Mouse (Mus musculus) embryonic facial prominence, embryonic 14.5 days (tissue): Measurements from ENCODE around the gene Acot7. TPM values are rescaled to one million over a fixed set of nuclear protein-coding genes. Genes with fewer than 3 reads are reported as not detected.
A peak's percentile ranks its signal among the peaks of the same experiment; 100 is the strongest.

ENCODE experiments used
- ATAC-seq: fragments of 200-750 bp; cut with Nextera tagmentation; 2 replicates; pipeline ENCODE4 v1.8.0; 2017; ENCODE audit warnings: low read depth, moderate number of reproducible peaks, moderate TSS enrichment
- DNase-seq: peaks from one replicate; pipeline ENCODE4 v3.0.0-alpha.2; 2015; ENCODE audit warnings: low spot score
- H3K27ac ChIP-seq: fragments of 300-500 bp; sonication (generic); replicated peaks from 2 replicates; pipeline ENCODE4 v1.5.1; 2014; ENCODE audit warnings: low read depth, mild to moderate bottlenecking, low read length, moderate library complexity
- H3K27me3 ChIP-seq: fragments of 300-500 bp; sonication (generic); replicated peaks from 2 replicates; pipeline ENCODE4 v1.6.1; 2014; ENCODE audit warnings: low read length; ENCODE audit not compliant: control insufficient read depth, insufficient read depth
- H3K36me3 ChIP-seq: fragments of 300-500 bp; sonication (generic); 2 replicates; pipeline ENCODE4 v1.6.1; 2014; ENCODE audit warnings: low read length, mixed read lengths; ENCODE audit not compliant: control insufficient read depth, insufficient read depth
- H3K4me1 ChIP-seq: fragments of 300-500 bp; sonication (generic); 2 replicates; pipeline ENCODE4 v1.6.1; 2014; ENCODE audit warnings: antibody characterized with exemption, low read length; ENCODE audit not compliant: control insufficient read depth, insufficient read depth
- H3K4me2 ChIP-seq: fragments of 300-500 bp; sonication (generic); 2 replicates; pipeline ENCODE4 v1.6.1; 2014; ENCODE audit warnings: low read depth, mild to moderate bottlenecking, low read length, moderate library complexity, mixed read lengths
- H3K4me3 ChIP-seq: fragments of 300-500 bp; sonication (generic); 2 replicates; pipeline ENCODE4 v1.5.1; 2014; ENCODE audit warnings: low read depth, mild to moderate bottlenecking, low read length
- H3K9ac ChIP-seq: fragments of 300-500 bp; sonication (generic); 2 replicates; pipeline ENCODE4 v1.6.1; 2014; ENCODE audit warnings: low read depth, mild to moderate bottlenecking, low read length, moderate library complexity, mixed read lengths
- H3K9me3 ChIP-seq: fragments of 300-500 bp; sonication (generic); 2 replicates; pipeline ENCODE4 v1.6.1; 2016; ENCODE audit warnings: low read length; ENCODE audit not compliant: control insufficient read depth
- WGBS: fragments of 180-500 bp; shearing (Covaris S2); extraction: QIAGEN DNeasy Blood & Tissue Kit; methylation state at CpG from one replicate; pipeline ENCODE4 v1.1.7; 2014; 5-methylcytosine and 5-hydroxymethylcytosine counted together
- polyA plus RNA-seq: library from polyadenylated mRNA; unstranded; fragments of >200 nt; fragmentation: Nextera tagmentation; extraction: Ambion mirVana; gene quantifications from 2 replicates; pipeline ENCODE4 v1.2.1, GENCODE M21; 2014

Acot7 gene
- polyA plus RNA-seq, 1 experiment from 2014 or later, result 71.8 TPM

- Histone ChIP-seq H3K9ac (no peak overlapping the region), H3K27me3 (peaks cover 13% of the 10 kb centered on the region), H3K4me1 (peaks cover 7% of the 10 kb centered on the region), H3K9me3 (no peaks in the 10 kb centered on the region), H3K4me3 (no peak overlapping the region), H3K27ac (no peak overlapping the region), H3K36me3 (no peaks in the 10 kb centered on the region), H3K4me2 (no peak overlapping the region)
- no peak for DNase-seq
- ATAC-seq, result no peak
- 88% methylated on average over 16 of the region's 16 CpGs for WGBS
Observed at GRCm38 (mm10) chr4:152179946-152180660, 2.2 kb downstream of the Acot7 start.

GRCm38 (mm10) chr4:152182205-152182604 lies 4.3 kb downstream of the Acot7 start:
- no peak overlapping the region for H3K9ac ChIP-seq
- 84% methylated on average over 10 of the region's 10 CpGs for WGBS
- H3K4me3 ChIP-seq, result no peak overlapping the region
- H3K4me1 ChIP-seq, result peaks cover 25% of the 10 kb centered on the region
- peaks cover 13% of the 10 kb centered on the region for H3K27me3 ChIP-seq
- no peak overlapping the region for H3K4me2 ChIP-seq
- no peak overlapping the region for H3K27ac ChIP-seq
- DNase-seq (no peak), ATAC-seq (no peak)
- H3K36me3 ChIP-seq, result no peaks in the 10 kb centered on the region
- no peaks in the 10 kb centered on the region for H3K9me3 ChIP-seq

- H3K36me3 ChIP-seq, result no peaks in the 10 kb centered on the region
- H3K4me1 ChIP-seq, result peaks cover 22% of the 10 kb centered on the region
- H3K27me3 ChIP-seq, result peaks cover 3% of the 10 kb centered on the region; the same call in 1 of the 2 replicates
- no peak for DNase-seq
- 64% methylated on average over 7 of the region's 7 CpGs for WGBS
- no peak overlapping the region for H3K4me2 ChIP-seq
- no peak overlapping the region; the same call in 1 of the 2 replicates for H3K9ac ChIP-seq
- ATAC-seq, result no peak
- no peaks in the 10 kb centered on the region for H3K9me3 ChIP-seq
- H3K27ac ChIP-seq, result no peak overlapping the region
- no peak overlapping the region for H3K4me3 ChIP-seq
Observed at GRCm38 (mm10) chr4:152184353-152185035, 6.6 kb downstream of the Acot7 start.

- DNase-seq (peak; percentile 91), ATAC-seq (peak; percentile 76)
- Histone ChIP-seq H3K9me3 (no peaks in the 10 kb centered on the region), H3K4me3 (peak overlapping the region; percentile 28), H3K4me2 (peak overlapping the region; percentile 58), H3K9ac (peak overlapping the region; percentile 54), H3K4me1 (peaks cover 22% of the 10 kb centered on the region), H3K36me3 (no peaks in the 10 kb centered on the region), H3K27me3 (no peaks in the 10 kb centered on the region), H3K27ac (peak overlapping the region; percentile 92)
- 4% methylated on average over 3 of the region's 3 CpGs for WGBS
Observed at GRCm38 (mm10) chr4:152185137-152185509, 7.2 kb downstream of the Acot7 start.

GRCm38 (mm10) chr4:152185510-152186204 lies 7.7 kb downstream of the Acot7 start:
- peak overlapping the region; percentile 58 for H3K4me2 ChIP-seq
- no peaks in the 10 kb centered on the region for H3K9me3 ChIP-seq
- H3K4me1 ChIP-seq, result peaks cover 22% of the 10 kb centered on the region
- DNase-seq, result peak; percentile 91
- H3K9ac ChIP-seq, result peak overlapping the region; percentile 54
- ATAC-seq, result peak; percentile 88
- H3K27ac ChIP-seq, result peak overlapping the region; percentile 92
- H3K36me3 ChIP-seq, result no peaks in the 10 kb centered on the region
- peak overlapping the region; percentile 28 for H3K4me3 ChIP-seq
- no peaks in the 10 kb centered on the region for H3K27me3 ChIP-seq
- WGBS, result 4% methylated on average over 17 of the region's 19 CpGs

- H3K9me3 ChIP-seq, result no peaks in the 10 kb centered on the region
- peak overlapping the region; percentile 54 for H3K9ac ChIP-seq
- H3K4me3 ChIP-seq, result peak overlapping the region; percentile 28
- 38% methylated on average over 14 of the region's 14 CpGs for WGBS
- H3K36me3 ChIP-seq, result no peaks in the 10 kb centered on the region
- peak overlapping the region; percentile 58 for H3K4me2 ChIP-seq
- no peak for DNase-seq
- H3K4me1 ChIP-seq, result peaks cover 24% of the 10 kb centered on the region
- H3K27me3 ChIP-seq, result no peaks in the 10 kb centered on the region
- peak overlapping the region; percentile 92 for H3K27ac ChIP-seq
- ATAC-seq, result no peak
Observed at GRCm38 (mm10) chr4:152186205-152187082, 8.5 kb downstream of the Acot7 start.

GRCm38 (mm10) chr4:152187142-152187541 lies 9.2 kb downstream of the Acot7 start:
- no peak for DNase-seq
- ATAC-seq, result no peak
- no peaks in the 10 kb centered on the region for H3K9me3 ChIP-seq
- no peak overlapping the region for H3K9ac ChIP-seq
- H3K27ac ChIP-seq, result no peak overlapping the region; the same call in 1 of the 2 replicates
- 0 out of 2 replicates have a peak overlapping the region, but pooled peaks have one; percentile 28 for H3K4me3 ChIP-seq
- peaks cover 24% of the 10 kb centered on the region for H3K4me1 ChIP-seq
- no peaks in the 10 kb centered on the region for H3K27me3 ChIP-seq
- 87% methylated on average over 9 of the region's 9 CpGs for WGBS
- H3K36me3 ChIP-seq, result no peaks in the 10 kb centered on the region
- peak overlapping the region; percentile 58; the same call in 1 of the 2 replicates for H3K4me2 ChIP-seq

- Histone ChIP-seq H3K9ac (no peak overlapping the region), H3K36me3 (no peaks in the 10 kb centered on the region), H3K9me3 (no peaks in the 10 kb centered on the region), H3K4me1 (peaks cover 33% of the 10 kb centered on the region), H3K27ac (no peak overlapping the region), H3K4me2 (no peak overlapping the region), H3K4me3 (no peak overlapping the region), H3K27me3 (no peaks in the 10 kb centered on the region)
- DNase-seq (no peak), ATAC-seq (no peak)
- 91% methylated on average over 2 of the region's 2 CpGs for WGBS
Observed at GRCm38 (mm10) chr4:152188651-152189050, 10.7 kb downstream of the Acot7 start.
